Mouse (Mus musculus) lung, embryonic 14.5 days (tissue): Measurements from ENCODE around the gene Ecpas. TPM values are rescaled to one million over a fixed set of nuclear protein-coding genes. Genes with fewer than 3 reads are reported as not detected.
A peak's percentile ranks its signal among the peaks of the same experiment; 100 is the strongest.

Source experiments
- ATAC-seq: fragments of 200-750 bp; cut with Nextera tagmentation; 2 replicates; pipeline ENCODE4 v1.8.0; 2017; ENCODE audit warnings: mild to moderate bottlenecking, moderate TSS enrichment, moderate library complexity; ENCODE audit not compliant: insufficient read depth
- DNase-seq: peaks from one replicate; pipeline ENCODE4 v3.0.0-alpha.2; 2015
- H3K27ac ChIP-seq: fragments of 300-500 bp; sonication (generic); 2 replicates; pipeline ENCODE4 v1.5.1; 2014; ENCODE audit warnings: low read depth, mild to moderate bottlenecking, moderate library complexity
- H3K27me3 ChIP-seq: fragments of 300-500 bp; sonication (generic); 2 replicates; pipeline ENCODE4 v1.6.1; 2014; ENCODE audit warnings: low read length, control low read depth; ENCODE audit not compliant: insufficient read depth
- H3K36me3 ChIP-seq: fragments of 300-500 bp; sonication (generic); 2 replicates; pipeline ENCODE4 v1.6.1; 2014; ENCODE audit warnings: control low read depth; ENCODE audit not compliant: insufficient read depth
- H3K4me1 ChIP-seq: fragments of 300-500 bp; sonication (generic); 2 replicates; pipeline ENCODE4 v1.6.1; 2014; ENCODE audit warnings: antibody characterized with exemption, control low read depth; ENCODE audit not compliant: insufficient read depth
- H3K4me2 ChIP-seq: fragments of 300-500 bp; sonication (generic); 2 replicates; pipeline ENCODE4 v1.6.1; 2014; ENCODE audit warnings: mild to moderate bottlenecking
- H3K4me3 ChIP-seq: fragments of 300-500 bp; sonication (generic); 2 replicates; pipeline ENCODE4 v1.5.1; 2014; ENCODE audit warnings: low read depth, low read length
- H3K9ac ChIP-seq: fragments of 300-500 bp; sonication (generic); 2 replicates; pipeline ENCODE4 v1.6.1; 2014
- H3K9me3 ChIP-seq: fragments of 300-500 bp; sonication (generic); 2 replicates; pipeline ENCODE4 v1.6.1; 2016; ENCODE audit warnings: low read depth, low read length, control low read depth
- CTCF ChIP-seq: IDR thresholded peaks from 2 replicates; pipeline ENCODE4 v1.5.1; 2016; ENCODE audit warnings: antibody characterized with exemption, low read depth
- whole genome bisulfite sequencing: fragments of 180-500 bp; shearing (Covaris S2); extraction: QIAGEN DNeasy Blood & Tissue Kit; methylation state at CpG from one replicate; pipeline ENCODE4 v1.1.7; 2014; 5-methylcytosine and 5-hydroxymethylcytosine counted together
- polyA plus RNA-seq: library from polyadenylated mRNA; unstranded; fragments of >200 nt; fragmentation: Nextera tagmentation; extraction: Ambion mirVana; gene quantifications from 2 replicates; pipeline ENCODE4 v1.2.1, GENCODE M21; 2014

The Ecpas gene
- polyA plus RNA-seq, 1 experiment from 2014 or later: 41.1 TPM

- no peak overlapping the region for H3K4me2 ChIP-seq
- no peak overlapping the region for H3K4me3 ChIP-seq
- TF ChIP-seq CTCF: no peak
- H3K9ac ChIP-seq: no peak overlapping the region
- H3K27me3 ChIP-seq: no peaks in the 10 kb centered on the region
- H3K9me3 ChIP-seq: no peaks in the 10 kb centered on the region
- WGBS: 87% methylated on average over 4 of the region's 4 CpGs
- H3K4me1 ChIP-seq: no peaks in the 10 kb centered on the region
- DNase-seq (no peak), ATAC-seq (no peak)
- no peaks in the 10 kb centered on the region for H3K36me3 ChIP-seq
- H3K27ac ChIP-seq: no peak overlapping the region
Observed at GRCm38 (mm10) chr4:58890035-58890782, 22.3 kb downstream of the Ecpas start.

GRCm38 (mm10) chr4:58888568-58888967 lies 24.0 kb downstream of the Ecpas start:
- DNase-seq (no peak), ATAC-seq (no peak)
- TF ChIP-seq CTCF: no peak
- Histone ChIP-seq H3K27ac (no peak overlapping the region), H3K4me2 (no peak overlapping the region), H3K4me1 (no peaks in the 10 kb centered on the region; the same call in 1 of the 2 replicates), H3K27me3 (no peaks in the 10 kb centered on the region), H3K9me3 (no peaks in the 10 kb centered on the region), H3K4me3 (no peak overlapping the region), H3K36me3 (no peaks in the 10 kb centered on the region), H3K9ac (no peak overlapping the region)
- 92% methylated on average over 1 of the region's 1 CpGs for WGBS

- no peak for TF ChIP-seq CTCF
- H3K27ac ChIP-seq: no peak overlapping the region
- no peaks in the 10 kb centered on the region for H3K36me3 ChIP-seq
- no peak for ATAC-seq
- H3K9ac ChIP-seq: no peak overlapping the region
- H3K4me2 ChIP-seq: no peak overlapping the region
- no peaks in the 10 kb centered on the region for H3K27me3 ChIP-seq
- H3K9me3 ChIP-seq: no peaks in the 10 kb centered on the region
- no peaks in the 10 kb centered on the region; the same call in 1 of the 2 replicates for H3K4me1 ChIP-seq
- WGBS: 82% methylated on average over 3 of the region's 3 CpGs
- no peak overlapping the region for H3K4me3 ChIP-seq
- DNase-seq: no peak
Observed at GRCm38 (mm10) chr4:58887626-58888025, 24.9 kb downstream of the Ecpas start.

- no peak overlapping the region for H3K4me3 ChIP-seq
- no peaks in the 10 kb centered on the region for H3K9me3 ChIP-seq
- H3K9ac ChIP-seq: no peak overlapping the region
- H3K36me3 ChIP-seq: 0 out of 2 replicates have a peak, but pooled peaks cover under 1% of the 10 kb centered on the region
- ATAC-seq (no peak), DNase-seq (no peak)
- WGBS: 82% methylated on average over 3 of the region's 3 CpGs
- no peaks in the 10 kb centered on the region; the same call in 1 of the 2 replicates for H3K4me1 ChIP-seq
- H3K27ac ChIP-seq: no peak overlapping the region
- TF ChIP-seq CTCF: no peak
- H3K27me3 ChIP-seq: no peaks in the 10 kb centered on the region
- H3K4me2 ChIP-seq: no peak overlapping the region
Observed at GRCm38 (mm10) chr4:58886778-58887177, 25.8 kb downstream of the Ecpas start.

GRCm38 (mm10) chr4:58885341-58885740 lies 27.2 kb downstream of the Ecpas start:
- DNase-seq (peak; percentile 63), ATAC-seq (no peak)
- Histone ChIP-seq H3K36me3 (0 out of 2 replicates have a peak, but pooled peaks cover 3% of the 10 kb centered on the region), H3K4me2 (no peak overlapping the region), H3K9me3 (no peaks in the 10 kb centered on the region), H3K27ac (no peak overlapping the region), H3K4me1 (no peaks in the 10 kb centered on the region; the same call in 1 of the 2 replicates), H3K27me3 (no peaks in the 10 kb centered on the region), H3K9ac (no peak overlapping the region), H3K4me3 (no peak overlapping the region)
- 46% methylated on average over 5 of the region's 5 CpGs for WGBS
- TF ChIP-seq CTCF: no peak

GRCm38 (mm10) chr4:58883841-58884240 lies 28.7 kb downstream of the Ecpas start:
- DNase-seq (no peak), ATAC-seq (no peak)
- H3K27ac ChIP-seq: no peak overlapping the region
- no peak for TF ChIP-seq CTCF
- H3K9me3 ChIP-seq: no peaks in the 10 kb centered on the region
- H3K4me1 ChIP-seq: no peaks in the 10 kb centered on the region; the same call in 1 of the 2 replicates
- no peak overlapping the region for H3K4me3 ChIP-seq
- 49% methylated on average over 2 of the region's 2 CpGs for WGBS
- no peaks in the 10 kb centered on the region for H3K27me3 ChIP-seq
- H3K9ac ChIP-seq: no peak overlapping the region
- H3K4me2 ChIP-seq: no peak overlapping the region
- 0 out of 2 replicates have a peak, but pooled peaks cover 3% of the 10 kb centered on the region for H3K36me3 ChIP-seq

GRCm38 (mm10) chr4:58874373-58874772 lies 38.2 kb downstream of the Ecpas start:
- no peak overlapping the region for H3K27ac ChIP-seq
- H3K9ac ChIP-seq: no peak overlapping the region
- H3K36me3 ChIP-seq: peaks cover 30% of the 10 kb centered on the region
- H3K9me3 ChIP-seq: no peaks in the 10 kb centered on the region
- WGBS: 87% methylated on average over 4 of the region's 4 CpGs
- no peak for TF ChIP-seq CTCF
- ATAC-seq: no peak
- no peak for DNase-seq
- no peaks in the 10 kb centered on the region for H3K4me1 ChIP-seq
- no peak overlapping the region for H3K4me3 ChIP-seq
- no peaks in the 10 kb centered on the region for H3K27me3 ChIP-seq
- H3K4me2 ChIP-seq: no peak overlapping the region
